17 mouse cellular contexts compared by ENCODE assay signal in genomic region chr9:77783006-77783405, GRCm38 (mm10). TPM values are rescaled to one million over a fixed set of nuclear protein-coding genes. Genes with fewer than 3 reads are reported as not detected.
DNase-seq lines count a peak whose midpoint lies in the region; ATAC-seq and TF ChIP-seq lines count a peak whose summit lies in the region.
"Had no signal": no experiment of that assay in that cellular context is flagged by ENCODE, and none has a peak within 500 bp of the region (broad histone marks: within the 10 kb centered on the region; RNA-seq: fewer than 3 reads in every experiment).

No protein-coding gene starts in this region.

- TF ChIP-seq POLR2A in liver, adult 2 months (IDR thresholded peaks at IDR 0.05; ENCODE audit: extremely low read depth, insufficient read depth, low read length): no peak

- peaks cover 9% of the 10 kb centered on the region; the same call in 1 of the 2 replicates for H3K4me1 ChIP-seq in liver, adult 2 months (ENCODE audit: control insufficient read depth, insufficient read depth, low read length)
- H3K4me1 ChIP-seq in liver, embryonic 12.5 days: no peaks in the 10 kb centered on the region
- H3K4me1 ChIP-seq in stomach, embryonic 15.5 days: no peaks in the 10 kb centered on the region
- no peaks in the 10 kb centered on the region for H3K4me1 ChIP-seq in stomach, postnatal 0 days (replicated peaks; ENCODE audit: control insufficient read depth, insufficient read depth)
- H3K4me1 ChIP-seq in kidney, postnatal 0 days (replicated peaks; ENCODE audit: insufficient read depth, low read length): peaks cover 10% of the 10 kb centered on the region
- H3K4me1 ChIP-seq: forebrain, embryonic 10.5 days; limb, embryonic 13.5 days; neural tube, embryonic 13.5 days had no signal

- TF ChIP-seq EP300 in stomach, postnatal 0 days (optimal IDR thresholded peaks at IDR 0.05): no peak

- H3K9me3 ChIP-seq in liver, embryonic 12.5 days (replicated peaks): no peaks in the 10 kb centered on the region
- no peaks in the 10 kb centered on the region for H3K9me3 ChIP-seq in stomach, embryonic 15.5 days
- no peaks in the 10 kb centered on the region for H3K9me3 ChIP-seq in stomach, postnatal 0 days (ENCODE audit: control insufficient read depth, low read length)
- H3K9me3 ChIP-seq in kidney, postnatal 0 days (replicated peaks; ENCODE audit: low read length): no peaks in the 10 kb centered on the region
- H3K9me3 ChIP-seq: forebrain, embryonic 10.5 days; limb, embryonic 13.5 days; neural tube, embryonic 13.5 days had no signal

- no peak for DNase-seq in liver, adult 2 months (ENCODE audit: extremely low read depth, low read depth, low spot score)
- DNase-seq in stomach, postnatal 0 days (ENCODE audit: low spot score): no peak
- DNase-seq in kidney, postnatal 0 days (ENCODE audit: low spot score): peak; percentile 14
- DNase-seq in urinary bladder, postnatal 4 days (ENCODE audit: low spot score in 2 of 2): no peak
- DNase-seq in heart, postnatal 4 days: no peak
- no peak for DNase-seq in urinary bladder, adult 18-20 months (ENCODE audit: low spot score in 2 of 2)
- DNase-seq: adrenal gland, postnatal 14 days; cerebellum, adult 11-12 months; cerebellum, postnatal 36 days; layer of hippocampus, postnatal 36 days; midbrain, embryonic 14.5 days; thymus, postnatal 25 days had no signal

- H3K4me3 ChIP-seq in liver, adult 2 months (ENCODE audit: insufficient read depth, low read depth, low read length): no peak overlapping the region
- no peak overlapping the region for H3K4me3 ChIP-seq in liver, embryonic 12.5 days
- H3K4me3 ChIP-seq in stomach, embryonic 15.5 days (replicated peaks): no peak overlapping the region
- no peak overlapping the region for H3K4me3 ChIP-seq in stomach, postnatal 0 days (ENCODE audit: low read depth, low read length)
- no peak overlapping the region for H3K4me3 ChIP-seq in kidney, postnatal 0 days (replicated peaks; ENCODE audit: low read depth, low read length)
- H3K4me3 ChIP-seq: forebrain, embryonic 10.5 days; limb, embryonic 13.5 days; neural tube, embryonic 13.5 days had no signal

- H3K27ac ChIP-seq in liver, adult 2 months (replicated peaks; ENCODE audit: insufficient read depth, low read depth, low read length): peak overlapping the region; percentile 1; the same call in 1 of the 2 replicates
- H3K27ac ChIP-seq in liver, embryonic 12.5 days: no peak overlapping the region
- H3K27ac ChIP-seq in stomach, embryonic 15.5 days: peak overlapping the region; percentile 78; the same call in 1 of the 2 replicates
- H3K27ac ChIP-seq in stomach, postnatal 0 days (replicated peaks): no peak overlapping the region
- H3K27ac ChIP-seq in kidney, postnatal 0 days: peak overlapping the region; percentile 80
- H3K27ac ChIP-seq: forebrain, embryonic 10.5 days; limb, embryonic 13.5 days; neural tube, embryonic 13.5 days had no signal

- ATAC-seq in liver, embryonic 12.5 days: no peak
- ATAC-seq in stomach, embryonic 15.5 days (ENCODE audit: insufficient read depth, low FRiP score, low read depth): no peak
- ATAC-seq in stomach, postnatal 0 days (ENCODE audit: low FRiP score, low TSS enrichment): no peak
- no peak for ATAC-seq in kidney, postnatal 0 days (replicated peaks; ENCODE audit: low FRiP score, low read depth)

- no peaks in the 10 kb centered on the region for H3K79me2 ChIP-seq in liver, adult 2 months (ENCODE audit: control insufficient read depth, insufficient read depth, low read length)

- 86% methylated on average over 13 of the region's 13 CpGs for WGBS in liver, adult 2 months
- 90% methylated on average over 13 of the region's 13 CpGs for WGBS in liver, embryonic 12.5 days (ENCODE audit: insufficient replicate concordance)
- WGBS in stomach, embryonic 15.5 days: 83% methylated on average over 13 of the region's 13 CpGs
- 78% methylated on average over 13 of the region's 13 CpGs for WGBS in stomach, postnatal 0 days
- 42% methylated on average over 13 of the region's 13 CpGs for WGBS in kidney, postnatal 0 days

- H3K36me3 ChIP-seq in liver, adult 2 months (ENCODE audit: control insufficient read depth, insufficient read depth, low read length): peaks cover 76% of the 10 kb centered on the region
- peaks cover 99% of the 10 kb centered on the region for H3K36me3 ChIP-seq in liver, embryonic 12.5 days
- H3K36me3 ChIP-seq in stomach, embryonic 15.5 days: peaks cover 10% of the 10 kb centered on the region
- H3K36me3 ChIP-seq in stomach, postnatal 0 days (ENCODE audit: control insufficient read depth, insufficient read depth, low read length): peaks cover 17% of the 10 kb centered on the region
- peaks cover 26% of the 10 kb centered on the region for H3K36me3 ChIP-seq in kidney, postnatal 0 days (ENCODE audit: insufficient read depth, low read length)

- no peak overlapping the region for H3K4me2 ChIP-seq in liver, embryonic 12.5 days
- H3K4me2 ChIP-seq in stomach, embryonic 15.5 days: no peak overlapping the region
- no peak overlapping the region for H3K4me2 ChIP-seq in stomach, postnatal 0 days (replicated peaks; ENCODE audit: low read depth)
- no peak overlapping the region for H3K4me2 ChIP-seq in kidney, postnatal 0 days (ENCODE audit: low read length)
- H3K4me2 ChIP-seq: limb, embryonic 13.5 days; neural tube, embryonic 13.5 days had no signal

- no peaks in the 10 kb centered on the region for H3K27me3 ChIP-seq in liver, adult 2 months (ENCODE audit: control insufficient read depth, insufficient read depth, low read length)
- H3K27me3 ChIP-seq in liver, embryonic 12.5 days (replicated peaks): no peaks in the 10 kb centered on the region
- H3K27me3 ChIP-seq in stomach, embryonic 15.5 days (replicated peaks): no peaks in the 10 kb centered on the region
- H3K27me3 ChIP-seq in stomach, postnatal 0 days (ENCODE audit: control insufficient read depth, insufficient read depth, low read length): no peaks in the 10 kb centered on the region
- H3K27me3 ChIP-seq in kidney, postnatal 0 days (ENCODE audit: insufficient read depth, low read length): no peaks in the 10 kb centered on the region
- H3K27me3 ChIP-seq: limb, embryonic 13.5 days; neural tube, embryonic 13.5 days had no signal

- no peak overlapping the region for H3K9ac ChIP-seq in liver, adult 2 months (ENCODE audit: low read depth, low read length)
- no peak overlapping the region for H3K9ac ChIP-seq in liver, embryonic 12.5 days
- H3K9ac ChIP-seq in stomach, embryonic 15.5 days: no peak overlapping the region
- H3K9ac ChIP-seq in stomach, postnatal 0 days (ENCODE audit: low read length): no peak overlapping the region
- no peak overlapping the region for H3K9ac ChIP-seq in kidney, postnatal 0 days (ENCODE audit: low read depth, low read length)
- H3K9ac ChIP-seq: limb, embryonic 13.5 days; neural tube, embryonic 13.5 days had no signal

- no peak for TF ChIP-seq CTCF in liver, adult 2 months (IDR thresholded peaks at IDR 0.05; ENCODE audit: low read depth, low read length)
- TF ChIP-seq CTCF in stomach, postnatal 0 days (IDR thresholded peaks at IDR 0.05; ENCODE audit: low read depth): no peak
- TF ChIP-seq CTCF in kidney, postnatal 0 days (IDR thresholded peaks at IDR 0.05; ENCODE audit: low read depth): no peak

RNA-seq across cellular contexts. Expression of gene Gclc, which starts 28.7 kb away (rescaled TPM):
- total RNA-seq in liver, adult 2 months (2014; rRNA removed): 122 and 173 TPM in 2 replicates
- polyA plus RNA-seq in liver, adult 2 months (2012; rRNA removed): 125 and 136 TPM in 2 replicates
- polyA plus RNA-seq in liver, embryonic 12.5 days (2016; fragmentation: Nextera tagmentation; extraction: Ambion mirVana): 44.5 and 45.0 TPM in 2 replicates
- 15.8 and 17.3 TPM in 2 replicates for polyA plus RNA-seq in stomach, embryonic 15.5 days (2015; fragmentation: Nextera tagmentation; extraction: Ambion mirVana)
- polyA plus RNA-seq in stomach, postnatal 0 days (2015; fragmentation: Nextera tagmentation; extraction: Ambion mirVana): 18.1 and 20.2 TPM in 2 replicates
- 41.7 and 44.6 TPM in 2 replicates for polyA plus RNA-seq in kidney, postnatal 0 days (2015; fragmentation: Nextera tagmentation; extraction: Ambion mirVana)
- 10 to 100 TPM; 12.0 to 12.4 TPM for total RNA-seq in heart, postnatal 4 days (2021)

Comparison
In these comparisons a context has a peak if more than half of its experiments do, and no peak if none do; other contexts are left out.
1. H3K27ac ChIP-seq: peak in liver, adult 2 months (single experiment), stomach, embryonic 15.5 days (single experiment) and kidney, postnatal 0 days (single experiment); none in liver, embryonic 12.5 days (single experiment) and stomach, postnatal 0 days (single experiment).